Mouse (Mus musculus) gastrocnemius, adult 8-10 months (tissue): ENCODE data around the gene Adam10. TPM values are rescaled to one million over a fixed set of nuclear protein-coding genes. Genes with fewer than 3 reads are reported as not detected.

Experiments
- DNase-seq, 2 experiments: peaks; one replicate each; pipeline ENCODE4 v3.0.0; 2022; ENCODE audit warnings: low spot score in 2 of 2
- microRNA-seq: library from miRNA; unstranded; fragments of <30 nt; microRNA quantifications from one replicate; pipeline ENCODE4 v1.2.0, GENCODE M21; 2022
- total RNA-seq, 4 experiments: library from RNA; stranded (reverse); gene quantifications; 2 replicates each; pipeline ENCODE4 v1.2.4; 2022

The Adam10 gene
- total RNA-seq, 4 experiments from 2014 or later, result 13.1 to 17.4 (median 16.1) TPM

DNA sequence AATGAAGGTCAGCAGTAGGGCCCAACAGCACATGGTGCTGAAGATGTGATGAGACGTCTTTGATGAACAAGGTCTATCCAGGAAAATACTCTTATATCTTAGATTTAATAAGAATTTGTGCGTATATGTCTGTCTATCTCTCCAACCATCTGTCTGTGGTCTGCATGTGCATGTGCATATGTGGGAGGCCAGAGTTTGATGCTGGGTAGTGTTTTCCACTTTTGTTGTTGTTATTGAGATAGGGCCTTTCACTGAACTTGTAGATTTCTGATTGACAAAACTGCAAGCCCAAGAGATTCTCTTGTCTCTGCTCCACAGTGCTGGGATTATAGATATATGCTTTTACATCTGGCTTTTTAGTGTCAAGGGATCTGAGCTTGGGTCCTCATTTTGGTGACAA, 96.7 kb downstream of the Adam10 start:
- no peak for DNase-seq

DNA sequence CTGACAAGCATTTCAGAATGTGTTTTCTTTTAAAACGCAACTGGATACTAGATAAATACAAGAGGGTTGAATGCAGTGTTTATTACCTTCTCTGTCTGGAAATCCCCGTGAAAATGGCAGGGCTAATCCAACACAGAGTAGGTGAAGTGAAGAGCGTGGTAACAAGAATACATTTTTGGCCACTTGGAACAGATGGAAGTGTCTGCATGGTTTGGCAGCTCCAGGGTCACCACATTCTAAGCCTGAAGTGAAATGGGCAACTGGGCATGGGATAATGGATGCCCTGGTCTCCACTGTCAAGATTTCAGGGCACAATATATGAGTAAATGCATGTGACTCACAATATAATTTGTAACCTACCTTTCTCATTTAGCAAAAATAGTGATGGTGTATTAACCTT, 103.4 kb downstream of the Adam10 start:
- DNase-seq, result no peak

DNA sequence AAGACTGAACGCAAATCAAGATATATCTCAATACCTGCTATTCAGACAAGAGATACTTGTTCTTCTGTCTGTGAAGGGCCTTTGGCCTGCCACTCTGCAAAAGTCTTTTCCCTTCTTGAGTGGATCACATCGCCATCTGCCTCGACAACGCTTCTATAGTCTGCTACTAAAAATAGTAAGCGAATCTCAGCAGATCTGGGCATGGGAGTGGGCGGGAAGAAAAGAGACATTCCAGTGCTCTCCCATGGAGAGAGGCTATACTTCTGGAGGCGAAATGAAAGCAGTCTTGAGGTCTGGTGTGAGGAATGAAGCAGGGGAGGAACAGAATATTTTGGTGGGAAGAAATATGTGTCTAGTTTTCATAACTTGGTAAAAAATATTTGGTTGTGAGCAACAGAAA, 109.9 kb downstream of the Adam10 start:
- DNase-seq, result no peak

DNA sequence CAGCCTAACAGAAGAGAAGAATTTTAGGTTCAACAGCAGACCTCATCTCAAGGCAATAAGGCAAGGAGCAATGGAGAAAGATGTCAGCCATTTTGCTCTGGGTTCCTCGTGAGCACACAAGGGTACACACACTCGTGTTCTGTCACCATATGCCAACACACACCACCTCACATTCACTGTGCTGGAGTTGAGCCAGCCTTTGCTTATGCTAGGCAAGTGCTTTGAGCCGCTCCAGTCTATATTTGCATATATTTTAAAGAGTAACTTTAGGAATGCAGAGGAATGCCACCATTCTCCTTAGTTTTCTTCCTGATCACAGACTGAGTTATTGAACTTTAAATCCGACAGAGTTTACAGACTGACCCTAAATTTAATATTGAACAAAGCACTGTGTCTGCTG, 111.8 kb downstream of the Adam10 start:
- no peak for DNase-seq

DNA sequence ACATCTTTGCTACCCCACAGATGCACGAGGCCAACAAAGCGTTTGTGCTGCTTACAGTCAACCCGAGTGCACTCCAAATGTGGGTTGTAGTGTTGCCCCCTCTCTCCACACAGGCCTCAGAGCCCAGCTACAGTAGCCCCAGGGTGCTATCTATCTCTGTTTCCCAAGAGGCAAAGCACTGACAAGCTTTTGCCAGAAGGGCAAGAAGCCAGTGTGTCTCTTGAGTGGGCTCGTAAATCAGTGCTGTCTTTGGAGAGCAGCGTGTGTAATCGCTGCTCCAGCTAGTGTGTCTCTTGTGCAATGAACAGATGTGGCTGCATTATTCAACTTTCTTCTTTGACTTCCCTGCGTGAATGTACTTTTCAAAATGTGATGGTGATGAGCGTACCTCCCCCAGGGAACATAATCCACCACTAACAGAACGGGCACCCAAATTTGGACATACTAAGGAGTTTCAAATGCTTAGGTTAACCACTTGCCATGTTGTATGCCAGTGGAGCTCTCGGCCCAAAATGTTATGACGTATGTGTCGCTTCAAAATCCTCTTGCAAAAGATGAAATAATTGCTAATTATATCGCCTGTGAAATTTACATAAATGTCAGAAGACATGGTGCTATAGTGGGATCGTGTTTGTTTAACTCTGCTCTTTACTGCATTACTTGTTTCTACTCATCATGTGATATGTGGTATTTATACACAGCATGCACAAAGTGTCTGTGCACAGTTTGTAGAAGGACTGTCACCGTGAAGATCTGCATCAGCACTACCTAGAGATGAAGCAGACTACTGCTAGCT, 116.0 kb downstream of the Adam10 start:
- no peak for DNase-seq

DNA sequence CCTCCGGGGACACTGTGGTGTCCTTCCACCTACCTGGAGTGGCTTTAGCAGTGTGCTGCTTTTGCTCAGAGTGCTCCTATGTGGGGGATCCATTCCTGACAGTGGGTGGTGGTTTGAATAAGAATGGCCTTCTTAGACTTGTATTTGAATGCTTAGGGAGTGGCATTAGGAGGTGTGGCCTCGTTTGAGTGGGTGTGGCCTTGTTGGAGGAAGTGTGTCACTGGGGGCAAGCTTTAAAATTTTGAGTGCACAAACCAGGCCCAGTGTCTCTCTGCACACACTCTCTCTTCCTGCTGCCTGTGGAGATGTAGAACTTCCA, 116.6 kb downstream of the Adam10 start:
- DNase-seq, result no peak

DNA sequence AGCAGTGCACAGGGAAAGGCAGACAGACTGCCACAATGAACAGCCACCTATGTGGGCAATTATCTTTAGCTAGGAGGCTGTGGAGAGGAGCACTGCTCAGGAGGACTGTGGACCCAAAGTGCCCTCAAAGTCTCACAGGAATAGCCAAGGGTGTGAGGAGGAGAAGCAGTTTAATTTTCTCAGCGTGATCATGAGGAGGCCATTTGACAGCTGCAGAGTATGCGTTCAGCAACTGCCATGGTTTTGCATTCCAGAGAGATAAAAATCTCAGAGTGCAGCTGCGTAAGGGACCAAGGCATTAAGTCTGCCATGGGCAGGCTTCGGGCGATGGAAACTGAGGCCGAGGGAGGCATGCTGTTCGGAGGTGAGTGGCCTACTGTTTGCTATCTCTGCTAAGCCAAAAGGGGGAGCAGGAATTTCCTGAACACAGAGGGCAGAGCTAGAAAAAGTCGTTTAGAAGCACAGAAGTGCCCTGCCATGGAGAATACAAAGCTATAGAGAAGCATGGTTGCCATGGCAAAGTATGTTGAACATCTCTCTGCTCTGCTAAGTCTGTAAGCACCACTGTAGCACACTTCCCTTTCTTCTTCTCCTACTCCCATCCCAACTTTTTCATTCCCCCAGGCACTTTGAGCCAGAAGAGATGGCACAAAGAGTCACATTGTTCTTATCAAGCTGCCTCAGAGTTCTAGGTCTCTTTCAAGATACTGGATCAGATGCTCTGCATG, 122.0 kb downstream of the Adam10 start:
- DNase-seq, result no peak

DNA sequence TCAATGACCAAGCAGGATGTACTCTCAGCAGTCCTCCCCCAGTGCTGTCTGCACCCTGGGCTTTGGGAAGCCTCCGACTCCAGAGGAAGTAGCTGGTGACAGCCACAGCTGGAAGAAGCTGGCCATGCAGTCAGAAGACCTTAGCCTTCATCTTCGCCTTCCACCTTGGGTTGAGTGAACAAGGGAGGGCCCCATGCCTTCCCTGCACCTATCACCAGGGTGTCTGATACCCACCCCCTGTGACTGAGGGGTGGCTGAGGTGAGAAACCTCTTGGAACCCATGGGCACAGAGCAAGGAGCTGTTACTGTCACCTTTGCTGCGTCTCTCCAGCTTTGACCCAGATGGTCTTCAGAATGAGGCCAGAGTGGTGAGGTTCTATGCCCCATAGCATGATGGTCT, 123.0 kb downstream of the Adam10 start:
- DNase-seq, result no peak

DNA sequence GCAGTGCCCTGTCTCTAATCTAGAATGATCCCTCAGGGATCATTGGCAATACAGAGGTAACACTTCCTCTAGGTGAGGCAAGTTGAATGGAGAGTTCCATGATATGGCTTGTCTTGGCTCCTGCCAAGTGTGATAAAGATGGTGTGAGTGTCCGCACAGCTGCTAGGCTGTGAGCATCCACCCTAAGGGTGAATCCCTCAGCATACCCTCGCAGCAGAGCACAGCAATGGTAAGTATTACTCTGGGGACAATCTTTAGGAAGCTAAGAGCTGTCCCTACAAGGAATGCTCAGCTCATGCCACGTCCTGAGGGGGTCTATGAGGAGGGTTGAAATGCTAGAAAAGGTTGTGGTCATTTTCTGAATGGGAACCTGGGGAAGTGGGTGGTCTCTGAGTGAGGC, 124.0 kb downstream of the Adam10 start:
- no peak for DNase-seq

DNA sequence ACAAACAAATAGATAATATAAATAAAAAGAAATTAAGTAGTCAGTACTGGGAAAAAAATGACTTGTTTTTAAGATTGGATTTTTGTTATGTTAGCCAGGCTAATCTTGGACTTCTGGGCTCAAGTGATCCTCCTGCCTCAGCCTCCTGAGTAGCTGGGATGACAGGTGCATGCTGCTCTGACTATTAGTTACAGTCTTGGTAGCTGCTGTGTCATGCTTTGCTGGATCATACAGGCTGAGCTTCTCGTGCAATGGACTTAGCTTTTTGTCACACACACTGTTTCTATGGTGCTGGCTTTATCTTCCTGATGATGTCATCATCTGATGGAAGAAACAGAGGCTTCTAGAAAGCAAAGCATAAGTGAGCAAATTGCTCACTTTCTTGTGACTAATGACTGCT, 127.3 kb downstream of the Adam10 start:
- DNase-seq, result no peak

DNA sequence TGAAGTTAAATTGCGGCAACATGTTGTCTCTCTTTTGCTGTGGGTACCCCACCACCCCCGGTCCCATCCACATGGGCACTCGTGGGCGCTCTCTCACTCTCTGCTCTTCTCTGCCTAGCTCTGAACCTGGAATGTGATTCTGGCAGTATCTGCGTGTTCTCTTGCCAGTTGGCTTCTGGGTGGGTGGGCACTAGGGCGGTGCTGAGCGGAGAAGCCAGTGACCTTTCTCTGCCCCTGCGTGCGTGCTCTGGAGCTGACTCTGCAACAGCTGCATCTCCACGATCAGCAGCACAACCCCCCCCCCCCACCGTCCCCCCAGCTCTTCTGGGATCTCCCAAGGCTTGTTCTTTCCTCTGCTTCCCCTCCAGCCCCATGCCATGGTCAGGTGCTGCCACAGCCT, 128.9 kb downstream of the Adam10 start:
- no peak for DNase-seq

DNA sequence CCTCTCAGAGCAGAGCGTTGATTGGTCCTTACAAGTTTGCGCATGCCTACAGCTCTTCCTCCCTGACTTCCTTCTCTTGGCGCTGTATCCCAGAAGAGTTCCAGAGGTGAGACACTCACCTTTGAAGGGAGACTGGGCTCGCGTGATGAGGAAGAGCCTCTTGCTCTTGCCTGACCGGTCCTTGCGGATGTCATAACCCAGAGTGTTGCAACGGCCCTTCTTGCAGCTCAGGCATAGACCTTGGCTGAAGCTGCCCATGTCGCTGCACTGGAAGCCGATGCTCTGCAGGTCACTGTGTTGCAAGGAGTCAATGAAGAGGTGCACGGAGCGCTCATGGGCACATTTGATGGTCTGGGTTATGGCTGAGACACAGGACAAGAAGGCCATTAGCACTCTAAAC, 133.8 kb downstream of the Adam10 start:
- no peak for DNase-seq

DNA sequence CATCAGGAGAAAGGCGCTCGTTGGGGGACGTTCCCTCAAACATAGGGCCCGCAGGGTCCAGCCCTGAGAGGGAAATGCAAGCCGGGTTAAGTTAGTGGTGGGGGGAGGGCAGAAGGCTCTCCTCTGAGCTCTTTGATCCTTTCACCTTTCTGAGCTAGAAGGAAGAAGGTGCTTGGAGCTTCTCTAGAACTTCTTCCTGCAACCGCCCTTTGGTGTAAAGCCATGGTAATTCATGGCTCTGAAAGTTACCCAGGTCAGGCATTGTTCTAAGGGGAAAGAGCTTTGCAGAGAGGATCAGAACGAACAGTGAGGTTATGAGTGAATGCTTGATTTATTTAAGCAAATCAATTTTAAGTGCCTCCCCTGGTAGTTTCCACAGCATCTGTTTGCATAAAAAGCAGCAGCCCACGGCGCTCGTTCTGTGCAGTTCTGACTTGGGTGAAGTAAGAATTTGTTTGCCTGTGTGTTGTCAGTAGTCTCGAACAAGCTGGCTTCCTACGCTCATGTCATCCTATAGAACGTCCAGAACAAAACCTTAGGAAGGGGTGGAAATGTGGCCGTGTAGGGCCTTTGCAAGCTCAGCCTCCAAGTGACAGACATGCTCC, 138.0 kb downstream of the Adam10 start:
- no peak for DNase-seq

DNA sequence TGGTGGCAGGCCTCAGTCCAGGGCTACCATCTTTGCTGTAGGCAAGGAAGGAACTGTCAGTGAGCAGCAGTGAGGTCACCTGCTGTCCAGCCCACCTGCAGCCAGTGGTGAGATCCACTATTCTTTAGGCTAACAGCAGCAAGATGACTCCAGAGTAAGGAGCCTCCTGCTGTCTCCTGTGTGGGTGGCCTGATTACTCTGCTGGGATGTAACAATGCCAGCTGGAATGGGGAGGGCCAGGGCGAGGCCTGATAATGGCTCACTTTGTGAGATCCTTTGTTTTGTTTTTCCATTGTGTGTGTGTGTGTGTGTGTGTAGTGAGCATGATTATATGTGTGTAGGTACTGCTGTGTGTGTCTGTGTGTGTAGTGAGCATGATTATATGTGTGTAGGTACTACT, 138.6 kb downstream of the Adam10 start:
- DNase-seq, result no peak

DNA sequence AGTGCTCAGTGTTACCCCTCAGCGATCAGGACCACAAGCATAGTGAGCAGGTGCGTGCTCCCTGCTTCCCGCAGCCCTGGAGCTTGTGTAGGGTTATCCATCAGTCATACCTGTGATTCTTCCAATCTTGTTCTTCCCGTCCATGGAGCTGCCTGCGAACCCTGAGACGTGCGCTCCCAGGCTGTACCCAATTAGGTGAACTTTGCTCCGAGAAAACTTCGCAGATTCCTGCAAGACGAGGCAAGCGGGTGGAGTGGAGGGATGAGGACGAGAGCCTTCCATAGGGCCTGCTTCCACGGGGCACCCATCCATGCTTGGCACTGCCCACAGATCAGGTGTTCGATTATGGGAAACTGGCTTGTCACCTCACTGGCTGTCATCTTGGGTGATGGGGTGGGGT, 139.9 kb downstream of the Adam10 start:
- DNase-seq, result no peak

DNA sequence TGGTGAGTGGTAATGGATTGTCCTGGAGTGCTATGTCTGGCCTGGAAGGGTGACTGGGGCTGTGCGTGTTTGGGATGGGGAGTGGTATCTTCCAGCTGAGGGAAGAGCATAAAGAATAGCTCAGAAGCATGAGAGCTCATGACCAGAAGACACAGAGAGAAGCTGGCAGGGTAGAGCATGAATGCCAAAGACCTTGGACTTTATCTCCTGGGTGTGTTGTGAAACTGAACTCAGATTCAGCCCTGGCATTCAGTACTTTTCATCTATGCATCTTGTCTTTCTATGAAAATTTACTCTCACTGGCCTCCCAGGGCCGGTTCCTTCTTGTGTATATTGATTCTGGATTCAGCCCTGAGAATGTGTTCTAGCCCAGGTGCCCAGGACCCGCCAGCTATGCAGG, 145.3 kb downstream of the Adam10 start:
- DNase-seq, result no peak

DNA sequence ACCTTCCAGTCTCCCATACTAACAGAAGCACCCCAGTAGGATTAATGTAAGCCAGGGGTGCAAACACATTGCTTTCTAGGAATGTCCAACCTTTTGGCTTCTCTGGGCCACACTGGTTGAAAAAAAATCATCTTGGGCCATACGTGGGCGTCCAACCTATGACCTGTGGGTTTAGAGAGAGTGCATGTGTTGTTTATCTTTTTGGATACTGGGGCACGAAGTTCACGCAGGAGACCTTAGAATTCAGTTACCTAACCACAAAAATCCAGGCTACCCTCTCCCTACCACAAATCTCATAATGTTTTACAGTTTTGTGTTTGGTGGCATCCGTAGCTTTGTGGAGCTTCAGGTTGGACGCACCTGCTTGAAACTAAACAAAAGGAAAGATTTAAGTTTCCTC, 149.1 kb downstream of the Adam10 start:
- DNase-seq, result no peak

Small RNAs within 50 kb of the gene (microRNA-seq; reads per million reads assigned to microRNA genes)
- not detected for gene Gm25149

Other genes with a start within 250 kb of the Adam10 start
- gene Rnf111, start 175.3 kb upstream of the Adam10 start, total RNA-seq, result 10 to 100 TPM in 3 of 4 experiments, 1 to 10 TPM in 1; 9.9 to 13.2 (median 11.0) TPM
- 10 to 100 TPM; 11.6 to 16.1 (median 14.6) TPM for gene Sltm, start 136.2 kb upstream of the Adam10 start, total RNA-seq
- gene Gm10642, start 22.7 kb upstream of the Adam10 start, total RNA-seq, result under 1 TPM in 3 of 4 experiments, not detected in 1; 0.15 to 0.19 (median 0.18) TPM
- 10 to 100 TPM; 13.2 to 17.6 (median 13.6) TPM for gene Mindy2, start 21.8 kb upstream of the Adam10 start, total RNA-seq